Mouse (Mus musculus): ENCODE measurements around the gene Tmem37. TPM values are rescaled to one million over a fixed set of nuclear protein-coding genes. Genes with fewer than 3 reads are reported as not detected.
"Not testable (repeated sequence)": the region's sequence is repeated elsewhere in the genome, so short reads cannot be mapped to it uniquely, and the experiment has no call there.

Tmem37 gene
- polyA plus RNA-seq, 1 experiment from 2014 or later: 15.7 TPM

- Histone ChIP-seq H3K27me3 (ENCODE audit: control insufficient read depth, insufficient read depth, low read length) (no peaks in the 10 kb centered on the region), H3K9me3 (ENCODE audit: control insufficient read depth, low read length) (no peaks in the 10 kb centered on the region), H3K36me3 (ENCODE audit: control insufficient read depth, insufficient read depth, low read length) (no peaks in the 10 kb centered on the region), H3K4me1 (ENCODE audit: control insufficient read depth in 2 of 2, insufficient read depth in 2 of 2, low read length in 2 of 2) (no peaks in the 10 kb centered on the region), H3K4me3 (ENCODE audit: control insufficient read depth in 1 of 2, insufficient read depth in 1 of 2, low read depth in 1 of 2, low read length in 2 of 2) (no peak overlapping the region), H3K27ac (replicated peaks in 1 of 2; ENCODE audit: control insufficient read depth in 1 of 2, insufficient read depth in 1 of 2, low read depth in 2 of 2, low read length in 2 of 2) (no peak overlapping the region), H3K9ac (ENCODE audit: low read length) (no peak overlapping the region), H3K4me2 (ENCODE audit: low read length) (no peak overlapping the region)
- 79% methylated on average over 3 of the region's 3 CpGs for WGBS
- no peak for ATAC-seq (ENCODE audit: insufficient number of reproducible peaks, insufficient read depth, low FRiP score, low read depth)
Observed at GRCm38 (mm10) chr1:120101227-120101609, 27.3 kb upstream of the Tmem37 start.

- H3K9ac ChIP-seq (ENCODE audit: low read length): no peak overlapping the region
Observed at GRCm38 (mm10) chr1:120100456-120101226, 26.8 kb upstream of the Tmem37 start.

GRCm38 (mm10) chr1:120099483-120099882 lies 25.6 kb upstream of the Tmem37 start:
- Histone ChIP-seq H3K4me3 (ENCODE audit: control insufficient read depth in 1 of 2, insufficient read depth in 1 of 2, low read depth in 1 of 2, low read length in 2 of 2) (no peak overlapping the region), H3K4me1 (ENCODE audit: control insufficient read depth in 2 of 2, insufficient read depth in 2 of 2, low read length in 2 of 2) (no peaks in the 10 kb centered on the region), H3K9ac (ENCODE audit: low read length) (no peak overlapping the region), H3K36me3 (ENCODE audit: control insufficient read depth, insufficient read depth, low read length) (no peaks in the 10 kb centered on the region), H3K4me2 (ENCODE audit: low read length) (no peak overlapping the region), H3K9me3 (ENCODE audit: control insufficient read depth, low read length) (no peaks in the 10 kb centered on the region), H3K27me3 (ENCODE audit: control insufficient read depth, insufficient read depth, low read length) (no peaks in the 10 kb centered on the region), H3K27ac (replicated peaks in 1 of 2; ENCODE audit: control insufficient read depth in 1 of 2, insufficient read depth in 1 of 2, low read depth in 2 of 2, low read length in 2 of 2) (no peak overlapping the region)
- no peak for ATAC-seq (ENCODE audit: insufficient number of reproducible peaks, insufficient read depth, low FRiP score, low read depth)
- 59% methylated on average over 6 of the region's 6 CpGs for WGBS

More at GRCm38 (mm10) chr1:120100456-120101226, 26.8 kb upstream of the Tmem37 start:
- WGBS: 78% methylated on average over 8 of the region's 8 CpGs
- Histone ChIP-seq H3K27me3 (ENCODE audit: control insufficient read depth, insufficient read depth, low read length) (no peaks in the 10 kb centered on the region), H3K27ac (replicated peaks in 1 of 2; ENCODE audit: control insufficient read depth in 1 of 2, insufficient read depth in 1 of 2, low read depth in 2 of 2, low read length in 2 of 2) (no peak overlapping the region), H3K9me3 (ENCODE audit: control insufficient read depth, low read length) (no peaks in the 10 kb centered on the region), H3K4me1 (ENCODE audit: control insufficient read depth in 2 of 2, insufficient read depth in 2 of 2, low read length in 2 of 2) (no peaks in the 10 kb centered on the region), H3K36me3 (ENCODE audit: control insufficient read depth, insufficient read depth, low read length) (no peaks in the 10 kb centered on the region), H3K4me3 (ENCODE audit: control insufficient read depth in 1 of 2, insufficient read depth in 1 of 2, low read depth in 1 of 2, low read length in 2 of 2) (no peak overlapping the region), H3K4me2 (ENCODE audit: low read length) (no peak overlapping the region)
- ATAC-seq (ENCODE audit: insufficient number of reproducible peaks, insufficient read depth, low FRiP score, low read depth): no peak

- no peak overlapping the region for H3K4me2 ChIP-seq (ENCODE audit: low read length)
- no peaks in the 10 kb centered on the region for H3K27me3 ChIP-seq (ENCODE audit: control insufficient read depth, insufficient read depth, low read length)
- H3K9me3 ChIP-seq (ENCODE audit: control insufficient read depth, low read length): no peaks in the 10 kb centered on the region
- no peaks in the 10 kb centered on the region for H3K4me1 ChIP-seq (ENCODE audit: control insufficient read depth in 2 of 2, insufficient read depth in 2 of 2, low read length in 2 of 2)
- no peak overlapping the region for H3K4me3 ChIP-seq (ENCODE audit: control insufficient read depth in 1 of 2, insufficient read depth in 1 of 2, low read depth in 1 of 2, low read length in 2 of 2)
- H3K36me3 ChIP-seq (ENCODE audit: control insufficient read depth, insufficient read depth, low read length): no peaks in the 10 kb centered on the region
- ATAC-seq (ENCODE audit: insufficient number of reproducible peaks, insufficient read depth, low FRiP score, low read depth): no peak
- no peak overlapping the region for H3K27ac ChIP-seq (replicated peaks in 1 of 2; ENCODE audit: control insufficient read depth in 1 of 2, insufficient read depth in 1 of 2, low read depth in 2 of 2, low read length in 2 of 2)
- 14% methylated on average over 7 of the region's 7 CpGs for WGBS
- no peak overlapping the region for H3K9ac ChIP-seq (ENCODE audit: low read length)
Observed at GRCm38 (mm10) chr1:120098327-120098726, 24.5 kb upstream of the Tmem37 start.

- no peak for ATAC-seq (ENCODE audit: insufficient number of reproducible peaks, insufficient read depth, low FRiP score, low read depth)
- no peaks in the 10 kb centered on the region for H3K36me3 ChIP-seq (ENCODE audit: control insufficient read depth, insufficient read depth, low read length)
- no peak overlapping the region for H3K9ac ChIP-seq (ENCODE audit: low read length)
- no peaks in the 10 kb centered on the region for H3K9me3 ChIP-seq (ENCODE audit: control insufficient read depth, low read length)
- H3K4me2 ChIP-seq (ENCODE audit: low read length): no peak overlapping the region
- 44% methylated on average over 3 of the region's 3 CpGs for WGBS
- H3K27me3 ChIP-seq (ENCODE audit: control insufficient read depth, insufficient read depth, low read length): no peaks in the 10 kb centered on the region
- no peak overlapping the region for H3K4me3 ChIP-seq (ENCODE audit: control insufficient read depth in 1 of 2, insufficient read depth in 1 of 2, low read depth in 1 of 2, low read length in 2 of 2)
- no peaks in the 10 kb centered on the region; a peak in 1 of 4 replicates for H3K4me1 ChIP-seq (ENCODE audit: control insufficient read depth in 2 of 2, insufficient read depth in 2 of 2, low read length in 2 of 2)
- no peak overlapping the region for H3K27ac ChIP-seq (replicated peaks in 1 of 2; ENCODE audit: control insufficient read depth in 1 of 2, insufficient read depth in 1 of 2, low read depth in 2 of 2, low read length in 2 of 2)
Observed at GRCm38 (mm10) chr1:120094920-120095319, 21.0 kb upstream of the Tmem37 start.

GRCm38 (mm10) chr1:120093482-120094134 lies 19.7 kb upstream of the Tmem37 start:
- H3K9ac ChIP-seq (ENCODE audit: low read length); H3K36me3 ChIP-seq (ENCODE audit: control insufficient read depth, insufficient read depth, low read length); H3K9me3 ChIP-seq (ENCODE audit: control insufficient read depth, low read length); H3K4me2 ChIP-seq (ENCODE audit: low read length); ATAC-seq (ENCODE audit: insufficient number of reproducible peaks, insufficient read depth, low FRiP score, low read depth); H3K4me1 ChIP-seq (ENCODE audit: control insufficient read depth in 2 of 2, insufficient read depth in 2 of 2, low read length in 2 of 2); H3K27ac ChIP-seq (replicated peaks in 1 of 2; ENCODE audit: control insufficient read depth in 1 of 2, insufficient read depth in 1 of 2, low read depth in 2 of 2, low read length in 2 of 2); H3K27me3 ChIP-seq (ENCODE audit: control insufficient read depth, insufficient read depth, low read length); H3K4me3 ChIP-seq (ENCODE audit: control insufficient read depth in 1 of 2, insufficient read depth in 1 of 2, low read depth in 1 of 2, low read length in 2 of 2): not testable (repeated sequence)
- WGBS: 54% methylated on average over 11 of the region's 14 CpGs

GRCm38 (mm10) chr1:120090880-120091570 lies 17.2 kb upstream of the Tmem37 start:
- Histone ChIP-seq H3K4me1 (ENCODE audit: control insufficient read depth in 2 of 2, insufficient read depth in 2 of 2, low read length in 2 of 2) (peaks cover 0 to 3% of the 10 kb centered on the region in 2 experiments; a peak in 2 of 4 replicates), H3K27me3 (ENCODE audit: control insufficient read depth, insufficient read depth, low read length) (no peaks in the 10 kb centered on the region), H3K4me3 (ENCODE audit: control insufficient read depth in 1 of 2, insufficient read depth in 1 of 2, low read depth in 1 of 2, low read length in 2 of 2) (no peak overlapping the region), H3K36me3 (ENCODE audit: control insufficient read depth, insufficient read depth, low read length) (no peaks in the 10 kb centered on the region), H3K9ac (ENCODE audit: low read length) (no peak overlapping the region), H3K27ac (replicated peaks in 1 of 2; ENCODE audit: control insufficient read depth in 1 of 2, insufficient read depth in 1 of 2, low read depth in 2 of 2, low read length in 2 of 2) (no peak overlapping the region), H3K4me2 (ENCODE audit: low read length) (no peak overlapping the region), H3K9me3 (ENCODE audit: control insufficient read depth, low read length) (no peaks in the 10 kb centered on the region)
- 58% methylated on average over 8 of the region's 8 CpGs for WGBS
- ATAC-seq (ENCODE audit: insufficient number of reproducible peaks, insufficient read depth, low FRiP score, low read depth): peak; percentile 21; the same call in 1 of the 2 replicates

Data from heart, embryonic 14.5 days (tissue).